Mouse (Mus musculus) olfactory bulb, adult 2 months (tissue): ENCODE measurements around the gene Glt28d2.

Source experiments
- CTCF ChIP-seq: fragments of 200-500 bp; IDR thresholded peaks from 2 replicates; pipeline ENCODE4 v1.5.1; 2012; ENCODE audit warnings: low read depth, mild to moderate bottlenecking, low read length, moderate library complexity; ENCODE audit not compliant: insufficient read depth
- POLR2A ChIP-seq: fragments of 200-500 bp; IDR thresholded peaks from 2 replicates; pipeline ENCODE4 v1.6.1; 2012; ENCODE audit warnings: mild to moderate bottlenecking, low read depth, low read length, moderate library complexity; ENCODE audit not compliant: insufficient read depth

DNA sequence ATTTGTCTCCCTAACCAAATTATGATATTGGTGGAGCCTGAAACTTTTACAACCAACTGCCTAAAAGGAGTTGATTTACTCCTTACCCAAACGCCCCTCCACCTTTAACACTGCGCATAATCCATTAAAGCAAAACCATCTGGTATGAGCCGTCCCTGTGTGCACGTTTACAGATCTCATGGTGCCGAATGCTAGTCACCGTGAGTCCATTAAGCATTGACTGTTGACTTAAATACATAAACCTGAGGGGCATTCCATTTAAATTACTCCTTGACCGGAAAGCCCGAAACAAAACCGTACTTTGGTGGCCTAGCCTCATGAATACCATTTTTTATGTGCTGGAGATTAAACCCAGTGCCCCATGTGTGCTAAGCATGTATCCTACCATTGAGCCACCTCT, 40.0 kb upstream of the Glt28d2 start:
- TF ChIP-seq POLR2A (no peak), CTCF (no peak)
